Mouse (Mus musculus) cerebellum, postnatal 25 days (tissue): Measurements from ENCODE around the gene Tex21.
A peak's percentile ranks its signal among the peaks of the same experiment; 100 is the strongest.

Experiments
- DNase-seq, 2 experiments: peaks; one replicate each; pipeline ENCODE4 v3.0.0; 2021; ENCODE audit warnings: mixed read lengths in 2 of 2

Tex21 gene

GRCm38 (mm10) chr12:76246646-76247045 lies at the start of gene Tex21:
Gene Tex21 (minus strand): TSS chr12:76246746.
- no peak for DNase-seq

DNA sequence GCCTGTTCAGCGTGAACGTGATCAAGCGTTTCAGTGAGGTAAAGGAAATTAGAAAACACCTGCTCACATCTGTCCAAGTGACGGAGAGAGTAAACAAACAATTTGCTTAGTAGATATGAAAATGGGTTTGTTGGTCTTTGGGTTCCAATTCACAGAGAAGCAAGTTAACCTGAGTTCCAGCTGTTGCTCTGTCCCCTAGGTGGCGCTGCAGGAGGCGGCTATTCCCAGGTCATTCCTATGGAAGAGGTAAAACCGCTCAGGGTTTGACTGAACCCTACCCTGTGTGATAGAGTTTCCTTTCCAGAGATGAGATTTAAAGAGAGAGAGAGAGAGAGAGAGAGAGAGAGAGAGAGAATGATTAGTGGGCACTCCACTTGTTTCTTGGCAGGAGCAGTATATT lies 46.6 kb upstream of the Tex21 start:
- DNase-seq: peak; percentile 75 to 86

DNA sequence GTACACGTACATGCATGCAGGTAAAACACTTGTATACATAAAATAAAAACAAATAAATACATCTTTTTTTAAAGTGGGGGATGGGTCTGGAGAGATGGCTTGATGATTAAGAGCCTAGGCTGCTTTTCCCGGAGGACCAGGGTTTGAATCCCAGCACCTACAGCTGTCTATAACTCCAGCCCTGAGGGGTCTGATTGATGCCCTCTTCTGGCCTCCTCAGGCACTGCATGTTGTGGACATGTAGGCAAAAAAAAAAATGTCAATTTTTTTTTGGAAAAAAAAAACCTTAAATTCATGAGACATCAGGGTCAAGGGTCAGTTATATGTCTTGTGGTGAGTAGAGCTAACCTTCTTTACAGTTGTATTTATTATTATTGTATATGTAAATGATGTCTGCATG lies 43.7 kb upstream of the Tex21 start:
- DNase-seq: no peak

DNA sequence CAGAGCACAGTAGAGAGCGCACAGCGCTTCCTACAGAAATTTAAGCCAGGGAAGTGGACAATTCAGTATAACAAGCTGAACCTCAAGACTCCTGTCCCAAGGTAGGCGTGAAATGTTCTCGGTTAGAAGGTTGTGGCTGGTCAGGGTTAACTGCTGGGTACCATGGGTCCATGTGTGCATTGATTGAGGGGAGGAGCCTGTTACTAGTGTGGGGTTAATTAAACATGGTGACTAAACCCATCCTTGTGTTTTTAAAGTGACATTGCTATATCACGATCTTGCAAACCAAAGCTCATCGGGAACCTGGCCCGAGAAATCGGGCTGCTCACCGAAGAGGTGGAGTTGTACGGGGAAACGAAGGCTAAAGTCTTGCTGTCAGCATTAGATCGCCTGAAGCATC lies 42.9 kb upstream of the Tex21 start:
- no peak for DNase-seq

- DNase-seq: no peak
These were observed 41.9 kb upstream of the Tex21 start for GRCm38 (mm10) chr12:76288494-76288893.

GRCm38 (mm10) chr12:76287986-76288385 lies 41.4 kb upstream of the Tex21 start:
- DNase-seq: no peak

DNA sequence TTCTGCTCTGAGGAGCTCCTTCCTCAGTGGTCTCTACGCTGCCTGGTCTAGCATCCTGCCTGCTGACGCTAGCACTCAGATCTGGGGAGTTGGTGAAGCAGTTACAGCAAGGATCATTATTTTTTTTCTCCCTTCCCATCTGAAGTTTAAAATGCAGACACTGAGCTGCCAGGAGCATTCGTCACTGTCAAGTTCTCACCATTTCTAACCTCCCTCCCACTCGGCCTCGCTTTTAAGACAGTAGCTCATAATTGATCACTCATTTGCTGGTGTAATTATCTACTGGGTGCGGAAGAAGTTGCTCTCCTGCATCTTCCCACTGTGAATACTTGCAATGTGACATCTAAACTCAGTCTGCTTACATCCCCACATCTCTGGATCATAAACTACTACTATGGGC lies 38.9 kb upstream of the Tex21 start:
- DNase-seq: no peak

DNA sequence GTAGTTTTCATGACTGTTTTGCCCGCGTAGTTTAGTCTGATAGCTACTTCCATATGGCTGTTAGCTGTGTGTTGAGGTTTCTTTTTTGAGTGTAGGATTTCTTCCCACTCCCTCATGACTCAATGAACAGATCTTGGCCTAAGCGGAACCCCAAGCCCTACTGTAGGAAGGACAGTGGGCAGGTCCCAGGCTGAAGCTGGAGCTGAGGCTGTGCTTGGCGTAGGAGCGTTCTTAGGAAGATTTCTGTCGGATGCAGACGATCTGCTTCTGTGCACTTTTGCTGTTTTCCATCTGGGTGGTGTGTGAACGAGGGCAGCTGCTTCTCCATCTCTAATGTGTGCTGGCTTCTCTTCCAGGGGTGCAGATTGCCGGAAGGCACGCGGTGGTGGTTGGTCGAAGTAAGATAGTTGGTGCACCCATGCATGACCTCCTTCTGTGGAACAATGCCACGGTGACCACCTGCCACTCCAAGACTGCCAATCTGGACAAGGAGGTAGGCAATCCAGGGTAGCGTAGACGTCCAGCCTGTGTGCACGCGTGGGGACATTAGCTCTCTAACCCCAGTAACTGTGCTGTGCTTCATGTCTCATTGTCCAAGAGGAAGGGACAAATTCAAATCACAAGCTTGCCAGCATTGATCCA lies 36.1 kb upstream of the Tex21 start:
- peak; percentile 30 to 50 for DNase-seq

GRCm38 (mm10) chr12:76282132-76282531 lies 35.6 kb upstream of the Tex21 start:
- peak in 1 of 2 experiments; percentile 47 for DNase-seq

DNA sequence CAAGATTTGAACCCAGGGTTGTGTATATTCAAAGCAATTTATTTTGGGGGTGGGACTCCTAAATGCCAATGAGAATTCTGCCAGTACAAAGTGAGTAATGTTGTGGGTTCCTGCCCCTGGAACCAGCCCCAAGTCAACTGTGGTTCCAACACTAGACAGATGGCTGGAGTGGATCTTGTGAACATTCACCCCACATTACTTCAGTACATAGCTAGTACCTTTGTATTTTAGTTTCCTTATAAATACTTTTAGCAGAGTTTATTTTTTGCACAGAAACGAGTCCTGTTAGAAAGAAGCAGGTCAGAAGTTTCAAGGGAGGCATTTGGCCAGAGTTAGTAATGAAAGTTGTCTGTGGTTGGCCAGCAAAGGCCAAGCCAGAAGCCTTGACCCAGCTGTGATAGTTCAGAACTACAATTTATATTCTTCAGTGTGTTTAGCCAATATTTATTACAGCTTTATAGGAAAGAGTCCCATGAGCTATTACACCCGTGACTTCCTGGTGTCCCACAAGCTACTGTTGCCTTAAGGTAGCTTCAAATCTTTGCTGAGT lies 34.6 kb upstream of the Tex21 start:
- DNase-seq: no peak

GRCm38 (mm10) chr12:76280556-76280955 lies 34.0 kb upstream of the Tex21 start:
- peak in 1 of 2 experiments; percentile 38 for DNase-seq

- DNase-seq: no peak
These were observed 31.7 kb upstream of the Tex21 start for GRCm38 (mm10) chr12:76278209-76278608.

GRCm38 (mm10) chr12:76272610-76273524 lies 26.3 kb upstream of the Tex21 start:
- no peak for DNase-seq

- no peak for DNase-seq
These were observed 25.0 kb upstream of the Tex21 start for GRCm38 (mm10) chr12:76271516-76271915.

- peak in 1 of 2 experiments; percentile 25 for DNase-seq
These were observed 22.6 kb upstream of the Tex21 start for GRCm38 (mm10) chr12:76269196-76269595.

DNA sequence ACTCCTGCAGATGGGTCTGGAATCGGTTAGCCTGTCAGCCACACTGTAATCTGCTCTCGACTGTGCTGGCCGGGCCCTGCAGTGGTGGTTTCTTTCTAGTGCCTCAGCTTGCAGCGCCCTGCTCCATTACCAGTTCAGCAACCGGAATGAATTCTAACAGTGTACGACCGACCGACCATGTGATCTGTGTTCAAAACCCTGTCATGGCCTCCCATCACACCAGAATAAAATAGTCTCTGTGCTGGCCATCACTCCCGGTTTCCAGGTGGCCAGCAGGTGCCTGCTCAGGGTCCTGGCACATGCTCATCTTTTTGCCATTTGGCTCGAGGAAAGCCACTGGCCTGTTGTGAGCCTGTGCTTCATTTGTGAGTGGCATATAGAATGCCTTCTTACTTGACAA lies 22.1 kb upstream of the Tex21 start:
- DNase-seq: peak; percentile 56 to 64

DNA sequence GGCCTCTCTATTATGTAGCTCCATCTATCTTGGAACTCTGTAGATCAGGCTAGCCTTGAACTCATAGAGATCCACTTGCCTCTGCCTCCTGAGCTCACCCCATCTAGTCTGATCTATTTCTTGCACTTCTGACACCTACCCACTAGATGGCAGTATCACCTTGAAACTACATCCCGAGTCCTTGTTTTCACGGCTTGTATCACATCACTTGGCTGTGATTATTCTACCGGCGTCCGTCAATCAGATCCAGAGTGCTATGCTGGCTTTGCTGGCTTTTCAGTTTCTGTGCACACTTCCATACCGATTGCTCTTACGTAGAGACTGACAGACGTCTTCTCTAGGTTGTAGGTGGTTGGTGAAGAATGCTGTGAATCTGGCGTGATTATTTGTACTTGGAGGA lies 20.3 kb upstream of the Tex21 start:
- DNase-seq: peak in 1 of 2 experiments; percentile 40

DNA sequence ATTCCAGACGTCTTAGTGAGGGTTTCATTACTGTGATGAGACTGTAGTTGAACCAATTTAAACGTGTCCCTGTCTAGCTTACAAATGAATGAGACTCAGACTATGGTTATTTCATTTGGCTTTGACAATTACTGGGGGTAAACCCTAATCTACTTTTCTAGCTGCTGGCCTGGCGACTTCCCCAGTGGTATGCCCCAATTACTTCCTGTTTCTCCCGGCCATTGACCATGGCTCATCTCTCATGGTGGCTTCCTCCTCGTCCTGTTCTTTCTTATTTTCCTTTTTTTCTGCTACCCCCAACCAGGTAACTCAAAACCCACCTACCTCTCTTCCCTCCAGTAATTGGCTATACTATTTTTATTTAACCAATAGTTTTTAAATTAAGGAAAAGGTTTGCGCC lies 18.5 kb upstream of the Tex21 start:
- DNase-seq: no peak

GRCm38 (mm10) chr12:76264325-76264965 lies 17.9 kb upstream of the Tex21 start:
- peak; percentile 61 to 74 for DNase-seq

- no peak for DNase-seq
These were observed 17.3 kb upstream of the Tex21 start for GRCm38 (mm10) chr12:76263876-76264275.

GRCm38 (mm10) chr12:76262918-76263317 lies 16.4 kb upstream of the Tex21 start:
- no peak for DNase-seq

- no peak for DNase-seq
These were observed 15.0 kb upstream of the Tex21 start for GRCm38 (mm10) chr12:76261556-76261955.

GRCm38 (mm10) chr12:76260673-76261072 lies 14.1 kb upstream of the Tex21 start:
- DNase-seq: no peak
